Mouse (Mus musculus) megakaryocyte, embryonic 14.5 days (primary cell): ENCODE data around the gene Chfr.

Experiments
- FLI1 ChIP-seq: IDR thresholded peaks from 2 replicates; pipeline ENCODE4 v1.6.1; 2012; ENCODE audit warnings: low read length, inconsistent platforms, mixed read lengths
- GATA1 ChIP-seq: IDR thresholded peaks from 3 replicates; pipeline ENCODE4 v1.6.1; 2012; ENCODE audit warnings: mixed read lengths, low read length, inconsistent platforms, borderline replicate concordance

DNA sequence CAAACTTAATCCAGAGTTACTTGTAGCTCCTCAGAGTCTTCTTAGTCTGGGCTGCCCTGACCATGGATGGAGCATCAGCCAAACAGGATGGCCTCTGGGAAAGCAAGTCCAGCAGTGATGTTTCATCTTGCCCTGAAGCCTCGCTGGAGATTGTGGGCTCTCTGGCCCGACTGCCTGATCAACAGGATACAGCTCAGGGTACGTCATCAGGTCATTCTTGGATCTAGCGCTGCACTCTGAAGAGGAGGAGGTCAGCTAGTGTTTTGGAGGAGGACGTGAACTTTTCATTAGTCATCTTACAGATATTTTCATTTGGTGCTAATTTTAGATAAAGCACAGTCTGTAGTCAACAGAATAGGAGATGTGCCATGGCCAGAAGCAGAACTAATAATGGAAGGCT lies 46.1 kb downstream of the Chfr start:
- TF ChIP-seq FLI1: no peak
- TF ChIP-seq GATA1: no peak
